Comparison of ENCODE assay signal across 8 mouse cellular contexts in the genomic region with DNA sequence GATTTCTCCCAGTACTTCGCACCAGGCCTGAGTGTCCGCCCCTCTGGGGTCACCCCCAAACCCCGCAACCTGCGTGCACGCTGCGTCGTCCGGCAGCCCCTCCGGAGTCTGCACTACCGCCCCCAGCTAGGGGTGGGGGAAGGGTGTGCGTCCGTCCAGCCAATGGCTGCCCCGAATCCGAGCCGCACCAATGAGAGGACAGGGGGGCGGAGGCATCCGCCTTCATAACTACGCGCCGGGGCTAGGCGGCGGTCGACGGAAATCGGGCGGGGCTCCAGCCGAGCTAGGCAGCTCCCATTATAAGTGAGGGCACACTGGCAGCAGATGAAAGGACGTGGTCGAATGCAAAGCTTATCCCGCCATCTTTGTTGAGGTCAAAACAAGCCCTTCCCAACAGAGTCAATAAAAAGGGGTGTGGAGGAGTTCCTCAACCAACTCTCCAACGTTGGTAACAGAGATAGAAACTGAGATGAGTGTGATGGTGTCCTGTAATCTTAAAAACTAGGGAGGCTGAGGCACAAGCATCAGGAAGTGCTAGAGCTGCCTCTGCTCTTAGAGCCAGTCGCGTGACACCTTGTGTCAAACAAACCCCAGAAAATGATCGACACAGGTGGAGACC. TPM values are rescaled to one million over a fixed set of nuclear protein-coding genes. Genes with fewer than 3 reads are reported as not detected.
DNase-seq lines count a peak whose midpoint lies in the region; ATAC-seq lines count a peak whose summit lies in the region.

A gene (plus strand): TSS at position 368 of the 619 bp plus-strand sequence.

- H3K4me1 ChIP-seq in hindbrain, embryonic 10.5 days (replicated peaks): peaks cover 60% of the 10 kb centered on the region

- DNase-seq in MEL-GATA-1-ER (ENCODE audit: extremely low read depth, low read depth): peak; percentile 96
- DNase-seq in cerebellum, adult 8-10 months: peak; percentile 96
- peak; percentile 97 for DNase-seq in hindbrain, embryonic 10.5 days (ENCODE audit: low spot score)
- DNase-seq in layer of hippocampus, postnatal 10 days (ENCODE audit: low spot score in 2 of 2): peak; percentile 97 to 98
- peak; percentile 99 for DNase-seq in lung, postnatal 10 days
- peak; percentile 97 for DNase-seq in ovary, postnatal 36 days (ENCODE audit: low spot score)
- peak; percentile 97 for DNase-seq in thymus, postnatal 25 days

- H3K36me3 ChIP-seq in hindbrain, embryonic 10.5 days: peaks cover 51% of the 10 kb centered on the region

- peak within 1 kb of the TSS; percentile 82 for H3K4me3 ChIP-seq in hindbrain, embryonic 10.5 days

- peak; percentile 73 for ATAC-seq in frontal cortex, adult (ENCODE audit: low TSS enrichment)

- WGBS in hindbrain, embryonic 10.5 days: 8% methylated on average over 34 of the region's 34 CpGs

- no peaks in the 10 kb centered on the region for H3K9me3 ChIP-seq in hindbrain, embryonic 10.5 days

- peak within 1 kb of the TSS; percentile 88 for H3K27ac ChIP-seq in hindbrain, embryonic 10.5 days

- H3K27me3 ChIP-seq in hindbrain, embryonic 10.5 days (ENCODE audit: insufficient read depth, poor library complexity, severe bottlenecking): no peaks in the 10 kb centered on the region

RNA-seq across cellular contexts. Expression of the gene that starts here (rescaled TPM):
- polyA plus RNA-seq in hindbrain, embryonic 10.5 days (2016; fragmentation: Nextera tagmentation; extraction: Ambion mirVana): 1,010 and 1,126 TPM in 2 replicates
- total RNA-seq in layer of hippocampus, postnatal 10 days (2021): 100 to 1,000 TPM; 497 to 584 TPM

Comparison
In these comparisons a context has a peak if more than half of its experiments do, and no peak if none do; other contexts are left out.
1. Peak in every context shown above with its lines: DNase-seq, ATAC-seq, H3K4me3 ChIP-seq and H3K27ac ChIP-seq.